Mouse (Mus musculus): ENCODE measurements around the gene Prps2. TPM values are rescaled to one million over a fixed set of nuclear protein-coding genes. Genes with fewer than 3 reads are reported as not detected.
"Not testable (repeated sequence)": the region's sequence is repeated elsewhere in the genome, so short reads cannot be mapped to it uniquely, and the experiment has no call there.

Prps2 gene
- total RNA-seq, 1 experiment: 32.7 TPM

DNA sequence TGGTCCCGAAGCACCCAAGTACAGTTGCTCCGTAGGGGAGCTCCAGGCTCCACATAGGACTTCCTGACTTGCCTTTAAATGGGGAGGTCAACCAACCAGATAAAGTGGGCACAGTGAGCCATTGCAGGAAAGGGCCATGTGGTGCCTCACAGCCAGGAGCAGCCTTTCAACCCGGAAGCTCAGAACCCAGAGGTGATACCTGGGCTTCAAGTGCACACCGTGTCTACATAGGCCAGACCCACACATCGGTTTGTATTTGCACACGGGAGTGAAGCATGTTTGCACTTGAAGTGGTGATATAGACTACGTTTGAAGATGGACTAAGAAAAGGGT is 271 bp upstream of the Prps2 start:
- peaks cover 0 to 3% of the 10 kb centered on the region in 2 experiments; a peak in 1 of 4 replicates for H3K4me1 ChIP-seq (ENCODE audit: control insufficient read depth in 2 of 2, insufficient read depth in 2 of 2, low read length in 2 of 2, poor library complexity in 1 of 2)
- DNase-seq (ENCODE audit: low read depth, low spot score): no peak
- peak overlapping the region; percentile 88; the same call in 1 of the 2 replicates for H3K9ac ChIP-seq (ENCODE audit: insufficient read depth, low read depth, low read length, poor library complexity, severe bottlenecking)
- peak overlapping the region; percentile 77 to 78; a peak in 2 of 4 replicates for H3K4me3 ChIP-seq (ENCODE audit: insufficient read depth in 1 of 2, low read depth in 1 of 2, low read length in 2 of 2, poor library complexity in 1 of 2, severe bottlenecking in 1 of 2)
- H3K36me3 ChIP-seq (ENCODE audit: control insufficient read depth, insufficient read depth, low read length, poor library complexity, severe bottlenecking): no peaks in the 10 kb centered on the region
- no peaks in the 10 kb centered on the region for H3K9me3 ChIP-seq (ENCODE audit: control insufficient read depth, insufficient read depth, low read depth, low read length)
- in situ Hi-C loops (cut with MboI; ENCODE audit: low sequenced_read_pairs in 2 of 2, unreplicated experiment in 2 of 2): no loop called here
- TF ChIP-seq ZNF384 (IDR thresholded peaks at IDR 0.05; ENCODE audit: low read depth, low read length) (no peak), CHD2 (IDR thresholded peaks at IDR 0.05; ENCODE audit: low read depth, low read length) (no peak), MAFK (IDR thresholded peaks at IDR 0.05; ENCODE audit: insufficient read depth, low read depth, low read length) (no peak)
- no peak overlapping the region; the same call in 1 of the 2 replicates for H3K27ac ChIP-seq (ENCODE audit: insufficient read depth, low read depth, low read length, poor library complexity, severe bottlenecking)

DNA sequence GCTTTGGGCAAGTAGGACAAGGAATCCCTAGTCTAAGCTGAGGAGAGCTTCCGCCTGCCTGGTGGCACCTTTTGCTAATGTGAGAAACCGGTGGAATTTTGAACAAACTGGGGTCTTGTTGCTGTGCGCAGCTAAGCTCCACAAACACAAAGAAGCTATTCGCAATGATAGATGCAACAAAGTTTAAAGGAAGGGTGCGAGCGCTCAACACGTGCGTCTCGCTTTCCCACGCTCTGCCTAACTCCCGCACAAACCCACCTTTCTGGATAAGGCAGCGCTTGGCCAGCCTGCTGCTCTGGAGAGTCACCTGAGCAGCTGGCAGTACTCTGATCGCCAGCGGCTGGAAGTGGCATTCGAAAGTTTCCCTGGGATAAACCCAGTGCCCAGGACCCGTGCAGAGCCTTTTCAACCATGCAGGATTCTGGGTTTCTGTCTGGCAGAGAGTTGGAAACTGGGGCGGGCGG is 934 bp downstream of the Prps2 start:
- TF ChIP-seq ZC3H11A (IDR thresholded peaks at IDR 0.05; ENCODE audit: borderline replicate concordance, low read depth, low read length): no peak
- no peak for TF ChIP-seq HCFC1 (IDR thresholded peaks at IDR 0.05; ENCODE audit: borderline replicate concordance, insufficient read depth, low read length)
- TF ChIP-seq CHD2 (IDR thresholded peaks at IDR 0.05; ENCODE audit: low read depth, low read length): no peak
- TF ChIP-seq ZNF384 (IDR thresholded peaks at IDR 0.05; ENCODE audit: low read depth, low read length): no peak
- no peak for TF ChIP-seq MAFK (IDR thresholded peaks at IDR 0.05; ENCODE audit: insufficient read depth, low read depth, low read length)
- Histone ChIP-seq H3K4me1 (ENCODE audit: control insufficient read depth in 2 of 2, insufficient read depth in 2 of 2, low read length in 2 of 2, poor library complexity in 1 of 2) (peaks cover 0 to 3% of the 10 kb centered on the region in 2 experiments; a peak in 1 of 4 replicates), H3K9me3 (ENCODE audit: control insufficient read depth, insufficient read depth, low read depth, low read length) (no peaks in the 10 kb centered on the region), H3K9ac (ENCODE audit: insufficient read depth, low read depth, low read length, poor library complexity, severe bottlenecking) (peak overlapping the region; percentile 88), H3K4me3 (ENCODE audit: insufficient read depth in 1 of 2, low read depth in 1 of 2, low read length in 2 of 2, poor library complexity in 1 of 2, severe bottlenecking in 1 of 2) (peak overlapping the region; percentile 77 to 78), H3K27ac (ENCODE audit: insufficient read depth, low read depth, low read length, poor library complexity, severe bottlenecking) (no peak overlapping the region), H3K36me3 (ENCODE audit: control insufficient read depth, insufficient read depth, low read length, poor library complexity, severe bottlenecking) (no peaks in the 10 kb centered on the region)
- DNase-seq (ENCODE audit: low read depth, low spot score): no peak
- in situ Hi-C loops (cut with MboI; ENCODE audit: low sequenced_read_pairs in 2 of 2, unreplicated experiment in 2 of 2): no loop called here

DNA sequence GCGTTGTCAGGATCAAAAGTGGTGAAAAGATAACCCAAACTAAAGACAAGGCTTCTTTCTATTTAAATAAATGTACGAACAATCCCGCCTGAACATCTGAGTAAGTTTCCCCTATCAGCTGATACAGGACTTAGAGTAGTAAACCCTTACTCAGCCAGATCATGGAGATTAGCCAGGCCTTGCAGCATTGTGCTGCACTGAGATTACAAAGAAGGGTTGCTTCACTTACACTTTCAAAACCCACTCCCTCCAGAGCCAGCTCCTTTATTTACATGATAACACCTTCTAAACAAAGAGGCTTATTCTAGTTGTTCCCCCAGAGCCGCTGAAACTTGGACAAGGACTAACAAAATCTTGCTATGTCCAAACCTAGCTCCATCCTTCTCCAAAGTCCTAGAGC is 2.5 kb downstream of the Prps2 start:
- H3K27ac ChIP-seq (ENCODE audit: insufficient read depth, low read depth, low read length, poor library complexity, severe bottlenecking): no peak overlapping the region
- H3K36me3 ChIP-seq (ENCODE audit: control insufficient read depth, insufficient read depth, low read length, poor library complexity, severe bottlenecking): no peaks in the 10 kb centered on the region
- H3K9me3 ChIP-seq (ENCODE audit: control insufficient read depth, insufficient read depth, low read depth, low read length): no peaks in the 10 kb centered on the region
- H3K4me1 ChIP-seq (ENCODE audit: control insufficient read depth in 2 of 2, insufficient read depth in 2 of 2, low read length in 2 of 2, poor library complexity in 1 of 2): peaks cover 0 to 3% of the 10 kb centered on the region in 2 experiments; a peak in 1 of 4 replicates
- in situ Hi-C loops (cut with MboI; ENCODE audit: low sequenced_read_pairs in 2 of 2, unreplicated experiment in 2 of 2): no loop called here
- H3K4me3 ChIP-seq (ENCODE audit: insufficient read depth in 1 of 2, low read depth in 1 of 2, low read length in 2 of 2, poor library complexity in 1 of 2, severe bottlenecking in 1 of 2): peak overlapping the region in 1 of 2 experiments; percentile 12; a peak in 1 of 4 replicates
- DNase-seq (ENCODE audit: low read depth, low spot score): no peak
- H3K9ac ChIP-seq (ENCODE audit: insufficient read depth, low read depth, low read length, poor library complexity, severe bottlenecking): no peak overlapping the region
- TF ChIP-seq MAFK (IDR thresholded peaks at IDR 0.05; ENCODE audit: insufficient read depth, low read depth, low read length): no peak
- TF ChIP-seq HCFC1 (IDR thresholded peaks at IDR 0.05; ENCODE audit: borderline replicate concordance, insufficient read depth, low read length): no peak
- TF ChIP-seq CHD2 (IDR thresholded peaks at IDR 0.05; ENCODE audit: low read depth, low read length): no peak
- no peak for TF ChIP-seq ZNF384 (IDR thresholded peaks at IDR 0.05; ENCODE audit: low read depth, low read length)
- no peak for TF ChIP-seq ZC3H11A (IDR thresholded peaks at IDR 0.05; ENCODE audit: borderline replicate concordance, low read depth, low read length)

DNA sequence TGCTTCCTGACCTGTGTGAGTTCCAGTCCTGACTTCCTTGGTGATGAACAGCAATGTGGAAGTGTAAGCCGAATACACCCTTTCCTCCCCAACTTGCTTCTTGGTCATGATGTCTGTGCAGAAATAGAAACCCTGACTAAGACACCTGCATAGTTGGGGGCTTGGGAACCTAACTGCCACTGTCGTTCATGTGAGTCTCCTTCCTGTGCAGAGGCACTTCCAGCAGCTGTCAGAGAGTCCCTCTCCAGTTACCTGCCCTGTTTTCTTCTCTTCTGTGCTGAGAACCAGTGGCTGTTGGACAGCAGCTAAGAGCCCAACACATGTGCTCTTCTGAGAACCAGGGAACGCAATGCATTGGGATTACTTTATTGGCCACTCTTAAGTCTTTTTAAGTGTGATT is 21.3 kb downstream of the Prps2 start:
- H3K36me3 ChIP-seq (ENCODE audit: control insufficient read depth, insufficient read depth, low read length, poor library complexity, severe bottlenecking); H3K27ac ChIP-seq (ENCODE audit: insufficient read depth, low read depth, low read length, poor library complexity, severe bottlenecking); H3K4me3 ChIP-seq (ENCODE audit: insufficient read depth in 1 of 2, low read depth in 1 of 2, low read length in 2 of 2, poor library complexity in 1 of 2, severe bottlenecking in 1 of 2); H3K9ac ChIP-seq (ENCODE audit: insufficient read depth, low read depth, low read length, poor library complexity, severe bottlenecking); DNase-seq (ENCODE audit: low read depth, low spot score); in situ Hi-C loops (cut with MboI; ENCODE audit: low sequenced_read_pairs in 2 of 2, unreplicated experiment in 2 of 2); H3K9me3 ChIP-seq (ENCODE audit: control insufficient read depth, insufficient read depth, low read depth, low read length); H3K4me1 ChIP-seq (ENCODE audit: control insufficient read depth in 2 of 2, insufficient read depth in 2 of 2, low read length in 2 of 2, poor library complexity in 1 of 2): not testable (repeated sequence)

DNA sequence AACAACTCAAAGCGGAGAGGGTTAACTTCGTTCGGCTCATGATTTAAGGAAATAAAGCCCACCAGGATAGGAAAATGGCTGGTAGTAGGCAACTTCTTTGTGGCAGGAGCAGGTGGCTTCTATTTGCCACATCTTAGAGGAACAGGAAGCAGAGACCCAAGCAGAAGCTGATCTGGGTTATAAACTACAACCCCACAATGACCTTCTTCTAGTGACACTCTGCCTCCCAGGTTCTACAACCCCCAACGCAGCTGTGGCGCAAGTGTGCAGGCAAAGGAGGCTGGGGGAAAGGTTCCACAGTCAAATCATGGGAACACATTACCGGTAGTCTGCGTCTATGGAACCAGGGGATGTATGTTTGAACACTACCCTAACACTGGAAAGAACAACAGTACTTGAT is 22.8 kb downstream of the Prps2 start:
- DNase-seq (ENCODE audit: low read depth, low spot score): no peak
- Histone ChIP-seq H3K9ac (ENCODE audit: insufficient read depth, low read depth, low read length, poor library complexity, severe bottlenecking) (no peak overlapping the region), H3K27ac (ENCODE audit: insufficient read depth, low read depth, low read length, poor library complexity, severe bottlenecking) (no peak overlapping the region), H3K4me1 (ENCODE audit: control insufficient read depth in 2 of 2, insufficient read depth in 2 of 2, low read length in 2 of 2, poor library complexity in 1 of 2) (no peaks in the 10 kb centered on the region), H3K9me3 (ENCODE audit: control insufficient read depth, insufficient read depth, low read depth, low read length) (no peaks in the 10 kb centered on the region), H3K36me3 (ENCODE audit: control insufficient read depth, insufficient read depth, low read length, poor library complexity, severe bottlenecking) (peaks cover 5% of the 10 kb centered on the region), H3K4me3 (ENCODE audit: insufficient read depth in 1 of 2, low read depth in 1 of 2, low read length in 2 of 2, poor library complexity in 1 of 2, severe bottlenecking in 1 of 2) (no peak overlapping the region)
- in situ Hi-C loops (cut with MboI; ENCODE audit: low sequenced_read_pairs in 2 of 2, unreplicated experiment in 2 of 2): no loop called here
- TF ChIP-seq ZNF384 (IDR thresholded peaks at IDR 0.05; ENCODE audit: low read depth, low read length) (no peak), MAFK (IDR thresholded peaks at IDR 0.05; ENCODE audit: insufficient read depth, low read depth, low read length) (no peak), HCFC1 (IDR thresholded peaks at IDR 0.05; ENCODE audit: borderline replicate concordance, insufficient read depth, low read length) (no peak), ZC3H11A (IDR thresholded peaks at IDR 0.05; ENCODE audit: borderline replicate concordance, low read depth, low read length) (no peak), CHD2 (IDR thresholded peaks at IDR 0.05; ENCODE audit: low read depth, low read length) (no peak)

Data from ES-E14 (cell line).